Mouse (Mus musculus): ENCODE results near the gene Slc25a45. TPM values are rescaled to one million over a fixed set of nuclear protein-coding genes. Genes with fewer than 3 reads are reported as not detected.

Slc25a45 gene
- polyA plus RNA-seq, 1 experiment from 2014 or later: 11.4 TPM

- no peak for DNase-seq (ENCODE audit: low spot score)
These were observed 9.7 kb downstream of the Slc25a45 start for GRCm38 (mm10) chr19:5887234-5887815.

- DNase-seq (ENCODE audit: low spot score): no peak
These were observed 11.6 kb downstream of the Slc25a45 start for GRCm38 (mm10) chr19:5889211-5889610.

GRCm38 (mm10) chr19:5891521-5892258 is 14.1 kb downstream of the Slc25a45 start:
- DNase-seq (ENCODE audit: low spot score): no peak

- no peak for DNase-seq (ENCODE audit: low spot score)
These were observed 14.7 kb downstream of the Slc25a45 start for GRCm38 (mm10) chr19:5892262-5892661.

GRCm38 (mm10) chr19:5892735-5893134 is 15.1 kb downstream of the Slc25a45 start:
- no peak for DNase-seq (ENCODE audit: low spot score)

- peak; percentile 23 for DNase-seq (ENCODE audit: low spot score)
These were observed 15.8 kb downstream of the Slc25a45 start for GRCm38 (mm10) chr19:5893282-5894001.

- DNase-seq (ENCODE audit: low spot score): peak; percentile 97
These were observed 16.5 kb downstream of the Slc25a45 start, which contains the start of gene Tigd3 for GRCm38 (mm10) chr19:5894002-5894678. TSS of gene Tigd3 (minus strand) at chr19:5894149.

- DNase-seq (ENCODE audit: low spot score): no peak
These were observed 29.7 kb downstream of the Slc25a45 start for GRCm38 (mm10) chr19:5907275-5907674.

GRCm38 (mm10) chr19:5910221-5910620 is 32.6 kb downstream of the Slc25a45 start:
- DNase-seq (ENCODE audit: low spot score): no peak

- DNase-seq (ENCODE audit: low spot score): peak; percentile 9
These were observed 34.0 kb downstream of the Slc25a45 start for GRCm38 (mm10) chr19:5911430-5912102.

- peak; percentile 100 for DNase-seq (ENCODE audit: low spot score)
These were observed 34.7 kb downstream of the Slc25a45 start for GRCm38 (mm10) chr19:5912103-5913006.

GRCm38 (mm10) chr19:5913007-5913719 is 35.6 kb downstream of the Slc25a45 start, which contains the start of gene Dpf2:
TSS of gene Dpf2 (minus strand) at chr19:5913010.
- no peak for DNase-seq (ENCODE audit: low spot score)

GRCm38 (mm10) chr19:5921715-5922114 is 44.1 kb downstream of the Slc25a45 start:
- no peak for DNase-seq (ENCODE audit: low spot score)

- no peak for DNase-seq (ENCODE audit: low spot score)
These were observed 44.7 kb downstream of the Slc25a45 start for GRCm38 (mm10) chr19:5922119-5922942.

- no peak for DNase-seq (ENCODE audit: low spot score)
These were observed 45.4 kb downstream of the Slc25a45 start for GRCm38 (mm10) chr19:5922963-5923362.

GRCm38 (mm10) chr19:5923990-5924712 is 46.5 kb downstream of the Slc25a45 start:
- peak; percentile 90 for DNase-seq (ENCODE audit: low spot score)

GRCm38 (mm10) chr19:5924713-5925093 is 47.1 kb downstream of the Slc25a45 start, which contains the start of gene Cdc42ep2:
TSS of gene Cdc42ep2 (minus strand) at chr19:5924816.
- DNase-seq (ENCODE audit: low spot score): peak; percentile 92
